Mouse (Mus musculus): Measurements from ENCODE around the gene Carf. TPM values are rescaled to one million over a fixed set of nuclear protein-coding genes. Genes with fewer than 3 reads are reported as not detected.
A peak's percentile ranks its signal among the peaks of the same experiment; 100 is the strongest.

Carf gene
- polyA plus RNA-seq, 1 experiment from 2014 or later = 5.1 TPM

DNA sequence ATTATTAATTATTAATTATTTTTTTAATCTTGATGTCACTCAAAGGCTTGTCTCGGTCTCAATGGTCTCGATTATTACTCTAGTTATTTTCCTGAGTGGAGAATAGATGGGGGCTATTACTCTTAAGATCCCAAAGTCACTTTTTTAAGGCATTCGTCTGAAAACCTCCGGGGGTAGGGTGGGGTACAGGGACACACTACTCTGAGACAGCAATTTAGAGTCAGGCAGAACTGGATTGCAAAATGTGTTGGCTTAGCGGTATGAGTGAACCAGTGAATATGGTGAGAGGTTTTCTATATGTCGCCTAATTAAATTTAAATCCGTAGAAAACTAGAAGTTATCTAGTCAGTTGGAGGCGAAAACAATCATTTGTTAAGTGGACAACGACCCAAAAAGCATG lies 792 bp downstream of the Carf start:
- Histone ChIP-seq H3K4me3 (ENCODE audit: low read length) (peak overlapping the region; percentile 96), H3K27ac (ENCODE audit: low read length) (peak overlapping the region; percentile 99), H3K4me2 (replicated peaks; ENCODE audit: low read depth, low read length) (peak overlapping the region; percentile 60), H3K9me3 (ENCODE audit: low read length) (no peaks in the 10 kb centered on the region), H3K9ac (replicated peaks; ENCODE audit: low read length) (peak overlapping the region; percentile 98), H3K36me3 (ENCODE audit: insufficient read depth, low read length) (peaks cover 8% of the 10 kb centered on the region), H3K27me3 (ENCODE audit: insufficient read depth, low read length) (no peaks in the 10 kb centered on the region), H3K4me1 (ENCODE audit: insufficient read depth, low read length) (peaks cover 12% of the 10 kb centered on the region)
- ATAC-seq (ENCODE audit: low FRiP score, low TSS enrichment) = no peak
- 13% methylated on average over 9 of the region's 9 CpGs for WGBS

DNA sequence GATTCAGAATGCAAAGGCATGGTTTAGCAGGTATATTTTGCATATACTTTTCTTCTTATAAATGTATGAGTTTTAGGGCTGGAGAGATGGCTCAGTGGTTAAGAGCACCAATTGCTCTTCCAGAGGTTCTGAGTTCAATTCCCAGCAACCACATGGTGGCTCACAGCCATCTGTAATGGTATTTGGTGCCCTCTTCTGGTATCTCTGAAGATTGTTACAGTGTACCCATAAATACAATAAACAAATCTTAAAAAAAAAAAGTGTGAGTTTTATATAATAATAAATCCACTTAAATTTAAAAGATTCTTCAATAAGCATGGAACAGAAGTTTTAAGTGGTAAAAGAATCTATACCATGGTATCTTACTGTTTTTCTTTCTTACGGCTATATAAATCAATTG lies 6.5 kb downstream of the Carf start:
- H3K4me1 ChIP-seq (ENCODE audit: insufficient read depth, low read length) = no peaks in the 10 kb centered on the region
- WGBS = 95% methylated on average over 1 of the region's 1 CpGs
- no peak for ATAC-seq (ENCODE audit: low FRiP score, low TSS enrichment)

DNA sequence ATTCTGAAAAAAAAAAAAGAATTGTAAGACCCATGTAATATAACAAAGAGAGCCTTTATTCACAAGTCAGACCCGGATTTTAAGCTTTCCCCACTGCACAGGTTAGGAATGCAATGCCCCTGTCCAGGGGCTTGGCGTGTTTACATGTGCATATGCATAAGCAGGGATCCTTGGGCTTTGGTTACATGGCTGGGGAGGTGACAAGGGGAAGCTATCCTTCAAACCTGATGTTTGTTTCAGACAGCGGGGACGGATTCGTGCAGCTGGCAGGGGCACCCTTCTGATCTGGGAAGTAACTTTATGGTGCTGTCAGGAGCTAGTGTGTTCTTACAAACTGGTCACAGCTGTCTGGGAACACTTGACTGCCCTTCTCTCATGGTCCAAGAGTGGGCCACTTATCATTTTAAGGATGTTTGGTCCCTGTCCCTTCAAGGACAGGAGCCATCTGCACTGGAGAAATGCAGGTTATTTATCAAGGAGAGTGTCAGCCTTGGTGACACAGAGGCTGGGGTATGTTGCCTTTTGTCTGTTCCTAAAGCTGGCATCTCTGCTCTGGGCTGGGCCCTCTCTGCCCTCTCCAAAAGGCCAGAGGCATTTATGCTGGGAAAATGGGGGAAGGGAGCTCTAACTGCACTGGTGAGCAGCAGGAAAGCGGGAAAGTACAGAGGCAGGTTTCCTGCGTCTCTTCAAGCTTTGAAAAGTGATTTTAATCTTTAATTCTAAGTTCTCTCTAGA lies 19.8 kb downstream of the Carf start:
- peak overlapping the region; percentile 46; the same call in 1 of the 2 replicates for H3K27ac ChIP-seq (ENCODE audit: low read length)
- 31% methylated on average over 7 of the region's 7 CpGs for WGBS
- no peaks in the 10 kb centered on the region for H3K4me1 ChIP-seq (ENCODE audit: insufficient read depth, low read length)
- H3K4me2 ChIP-seq (replicated peaks; ENCODE audit: low read depth, low read length) = no peak overlapping the region
- peak; percentile 69 for ATAC-seq (ENCODE audit: low FRiP score, low TSS enrichment)
- no peak overlapping the region for H3K9ac ChIP-seq (replicated peaks; ENCODE audit: low read length)
- H3K4me3 ChIP-seq (ENCODE audit: low read length) = no peak overlapping the region
- no peaks in the 10 kb centered on the region for H3K9me3 ChIP-seq (ENCODE audit: low read length)
- no peaks in the 10 kb centered on the region for H3K27me3 ChIP-seq (ENCODE audit: insufficient read depth, low read length)
- peaks cover 12% of the 10 kb centered on the region for H3K36me3 ChIP-seq (ENCODE audit: insufficient read depth, low read length)

More for the DNA sequence above, 6.5 kb downstream of the Carf start:
- Histone ChIP-seq H3K27me3 (ENCODE audit: insufficient read depth, low read length) (no peaks in the 10 kb centered on the region), H3K9me3 (ENCODE audit: low read length) (no peaks in the 10 kb centered on the region), H3K36me3 (ENCODE audit: insufficient read depth, low read length) (peaks cover 12% of the 10 kb centered on the region; the same call in 1 of the 2 replicates), H3K4me2 (replicated peaks; ENCODE audit: low read depth, low read length) (no peak overlapping the region), H3K4me3 (ENCODE audit: low read length) (no peak overlapping the region), H3K27ac (ENCODE audit: low read length) (no peak overlapping the region), H3K9ac (replicated peaks; ENCODE audit: low read length) (no peak overlapping the region)

DNA sequence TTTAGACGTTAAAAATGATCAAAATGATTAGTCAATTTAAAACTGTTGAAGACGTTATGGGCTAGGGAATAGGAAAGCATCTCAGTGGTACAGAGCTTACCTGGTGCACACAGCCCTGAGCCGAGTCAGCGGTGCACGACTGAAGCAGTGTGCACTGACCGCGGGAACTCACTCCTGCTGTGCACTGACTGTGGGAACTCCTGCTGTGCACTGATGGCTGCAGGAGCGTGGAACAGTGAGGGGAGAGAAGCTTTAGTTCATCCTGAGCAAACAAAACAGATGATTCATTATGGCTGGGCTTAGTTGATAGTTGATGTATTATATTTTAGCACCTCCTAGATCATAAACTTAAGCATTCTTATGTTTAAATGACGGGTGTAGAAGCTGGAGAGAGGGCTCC lies 39.3 kb downstream of the Carf start:
- no peaks in the 10 kb centered on the region for H3K4me1 ChIP-seq (ENCODE audit: insufficient read depth, low read length)

DNA sequence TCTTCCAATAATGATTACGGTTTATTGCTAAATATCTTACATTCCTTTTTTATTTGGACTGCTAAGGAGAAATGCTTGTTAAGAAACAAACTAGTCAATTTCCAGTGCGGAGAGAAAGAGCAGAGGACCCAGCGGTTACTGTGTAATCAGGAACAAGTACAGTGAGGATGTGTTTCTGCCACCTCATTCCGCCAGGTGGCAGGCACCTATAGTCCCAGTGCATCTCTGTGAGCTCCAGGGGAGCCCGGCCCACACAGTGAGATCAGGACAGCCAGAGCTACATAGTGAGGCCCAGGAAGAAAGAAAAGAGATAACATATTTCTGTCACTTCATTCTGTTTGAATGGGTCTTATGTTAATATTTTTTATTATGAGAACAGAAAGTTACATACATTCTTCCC lies 54.7 kb downstream of the Carf start:
- Histone ChIP-seq H3K4me1 (ENCODE audit: insufficient read depth, low read length) (no peaks in the 10 kb centered on the region), H3K9me3 (ENCODE audit: low read length) (no peaks in the 10 kb centered on the region), H3K36me3 (ENCODE audit: insufficient read depth, low read length) (0 out of 2 replicates have a peak, but pooled peaks cover 4% of the 10 kb centered on the region), H3K4me3 (ENCODE audit: low read length) (no peak overlapping the region), H3K9ac (replicated peaks; ENCODE audit: low read length) (no peak overlapping the region), H3K27me3 (ENCODE audit: insufficient read depth, low read length) (no peaks in the 10 kb centered on the region), H3K4me2 (replicated peaks; ENCODE audit: low read depth, low read length) (no peak overlapping the region), H3K27ac (ENCODE audit: low read length) (no peak overlapping the region)
- WGBS = 71% methylated on average over 5 of the region's 5 CpGs
- no peak for ATAC-seq (ENCODE audit: low FRiP score, low TSS enrichment)

More for the DNA sequence above, 39.3 kb downstream of the Carf start:
- no peak for ATAC-seq (ENCODE audit: low FRiP score, low TSS enrichment)
- no peak overlapping the region for H3K4me2 ChIP-seq (replicated peaks; ENCODE audit: low read depth, low read length)
- no peaks in the 10 kb centered on the region for H3K9me3 ChIP-seq (ENCODE audit: low read length)
- 0 out of 2 replicates have a peak, but pooled peaks cover 2% of the 10 kb centered on the region for H3K36me3 ChIP-seq (ENCODE audit: insufficient read depth, low read length)
- no peak overlapping the region for H3K4me3 ChIP-seq (ENCODE audit: low read length)
- H3K27ac ChIP-seq (ENCODE audit: low read length) = no peak overlapping the region
- no peaks in the 10 kb centered on the region for H3K27me3 ChIP-seq (ENCODE audit: insufficient read depth, low read length)
- WGBS = 51% methylated on average over 9 of the region's 9 CpGs
- H3K9ac ChIP-seq (replicated peaks; ENCODE audit: low read length) = no peak overlapping the region

DNA sequence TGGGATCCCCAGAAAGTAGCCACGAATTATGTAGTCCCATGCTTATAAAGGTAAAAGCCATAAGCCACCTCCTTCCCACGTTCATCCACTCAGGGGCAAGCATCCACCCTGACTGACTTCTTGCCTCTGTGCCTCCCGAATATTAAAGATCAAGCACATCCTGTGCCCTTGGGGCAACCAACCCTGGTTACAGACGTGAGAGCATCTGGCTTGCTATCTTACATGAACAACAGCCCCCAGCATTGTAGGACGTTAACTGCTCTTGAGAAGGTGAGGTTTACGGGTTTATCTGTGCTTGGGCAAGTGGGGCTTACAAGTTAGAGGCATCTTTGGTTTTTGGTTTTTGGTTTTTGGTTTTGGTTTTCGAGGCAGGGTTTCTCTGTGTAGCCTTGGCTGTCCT lies 58.6 kb downstream of the Carf start:
- Histone ChIP-seq H3K27ac (ENCODE audit: low read length) (no peak overlapping the region), H3K27me3 (ENCODE audit: insufficient read depth, low read length) (no peaks in the 10 kb centered on the region), H3K36me3 (ENCODE audit: insufficient read depth, low read length) (no peaks in the 10 kb centered on the region), H3K4me3 (ENCODE audit: low read length) (no peak overlapping the region), H3K9ac (replicated peaks; ENCODE audit: low read length) (no peak overlapping the region), H3K9me3 (ENCODE audit: low read length) (no peaks in the 10 kb centered on the region), H3K4me2 (replicated peaks; ENCODE audit: low read depth, low read length) (no peak overlapping the region), H3K4me1 (ENCODE audit: insufficient read depth, low read length) (no peaks in the 10 kb centered on the region)
- no peak for ATAC-seq (ENCODE audit: low FRiP score, low TSS enrichment)
- 83% methylated on average over 7 of the region's 7 CpGs for WGBS

DNA sequence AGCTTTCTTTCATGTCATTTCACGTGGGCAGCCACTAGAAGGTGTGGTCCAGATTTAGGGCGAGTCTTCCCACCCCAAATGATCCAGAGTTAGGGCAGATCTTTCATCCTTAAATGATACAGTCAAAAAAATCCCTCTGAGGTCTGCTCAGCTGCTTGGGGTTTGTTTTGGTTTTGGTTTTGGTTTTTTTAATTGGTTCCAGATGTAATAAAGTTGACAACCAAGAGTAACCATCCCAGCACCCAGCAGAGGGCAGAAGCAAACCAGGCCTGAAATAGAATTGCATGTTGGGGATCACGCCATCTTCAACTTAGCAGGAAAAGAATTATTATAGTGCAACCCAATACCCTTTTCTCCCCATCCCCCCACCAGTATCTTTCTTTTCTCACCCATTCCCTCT lies 60.4 kb downstream of the Carf start:
- Histone ChIP-seq H3K9me3 (ENCODE audit: low read length) (no peaks in the 10 kb centered on the region), H3K9ac (replicated peaks; ENCODE audit: low read length) (no peak overlapping the region), H3K36me3 (ENCODE audit: insufficient read depth, low read length) (no peaks in the 10 kb centered on the region), H3K4me3 (ENCODE audit: low read length) (no peak overlapping the region), H3K4me1 (ENCODE audit: insufficient read depth, low read length) (no peaks in the 10 kb centered on the region), H3K4me2 (replicated peaks; ENCODE audit: low read depth, low read length) (no peak overlapping the region), H3K27ac (ENCODE audit: low read length) (no peak overlapping the region), H3K27me3 (ENCODE audit: insufficient read depth, low read length) (no peaks in the 10 kb centered on the region)
- 56% methylated on average over 3 of the region's 3 CpGs for WGBS
- ATAC-seq (ENCODE audit: low FRiP score, low TSS enrichment) = no peak

DNA sequence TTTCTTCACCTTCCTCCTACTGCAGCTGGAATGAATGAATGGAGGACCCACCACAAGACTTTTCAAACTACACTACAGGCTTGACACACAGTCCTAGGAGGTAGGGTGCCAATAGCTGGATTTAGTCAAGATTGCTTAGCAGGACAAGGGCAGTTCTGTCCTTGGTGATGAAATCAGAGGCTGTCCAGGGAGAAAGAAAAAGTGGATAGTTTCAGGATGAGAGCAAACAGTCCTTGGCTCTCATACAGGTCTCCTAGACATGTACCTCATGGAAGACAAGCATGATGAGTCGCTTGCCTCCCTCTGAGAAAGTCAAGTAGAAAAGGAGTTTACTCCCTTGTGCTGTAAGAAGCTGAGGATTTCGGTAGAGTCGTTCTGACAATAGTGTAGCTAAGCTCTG lies 65.6 kb downstream of the Carf start:
- no peak overlapping the region for H3K4me2 ChIP-seq (replicated peaks; ENCODE audit: low read depth, low read length)
- no peaks in the 10 kb centered on the region for H3K9me3 ChIP-seq (ENCODE audit: low read length)
- ATAC-seq (ENCODE audit: low FRiP score, low TSS enrichment) = no peak
- no peak overlapping the region for H3K4me3 ChIP-seq (ENCODE audit: low read length)
- H3K27me3 ChIP-seq (ENCODE audit: insufficient read depth, low read length) = no peaks in the 10 kb centered on the region
- no peak overlapping the region for H3K27ac ChIP-seq (ENCODE audit: low read length)
- H3K4me1 ChIP-seq (ENCODE audit: insufficient read depth, low read length) = no peaks in the 10 kb centered on the region
- WGBS = 92% methylated on average over 3 of the region's 3 CpGs
- no peaks in the 10 kb centered on the region for H3K36me3 ChIP-seq (ENCODE audit: insufficient read depth, low read length)
- H3K9ac ChIP-seq (replicated peaks; ENCODE audit: low read length) = no peak overlapping the region

DNA sequence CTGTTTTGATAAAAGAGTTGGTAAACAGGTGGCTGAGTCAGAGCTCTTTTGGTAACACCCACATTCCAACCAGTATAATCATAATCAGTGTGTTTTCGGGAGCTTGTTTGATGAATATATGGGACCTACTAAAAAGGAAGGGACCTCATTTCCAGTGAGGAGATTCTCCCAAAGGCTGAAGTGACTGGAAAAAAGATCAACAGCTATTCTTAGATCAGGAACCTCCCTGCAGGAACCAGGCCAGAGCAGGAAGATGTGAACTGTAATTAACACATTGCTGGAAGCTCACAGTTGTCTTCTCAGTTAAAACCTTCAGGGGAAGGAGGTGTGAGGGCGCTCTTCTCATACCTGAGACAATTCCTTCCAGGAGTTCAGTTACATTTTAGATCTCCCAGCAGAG lies 71.6 kb downstream of the Carf start:
- no peaks in the 10 kb centered on the region for H3K27me3 ChIP-seq (ENCODE audit: insufficient read depth, low read length)
- H3K27ac ChIP-seq (ENCODE audit: low read length) = no peak overlapping the region
- H3K9me3 ChIP-seq (ENCODE audit: low read length) = no peaks in the 10 kb centered on the region
- H3K36me3 ChIP-seq (ENCODE audit: insufficient read depth, low read length) = no peaks in the 10 kb centered on the region
- WGBS = 78% methylated on average over 2 of the region's 2 CpGs
- H3K4me2 ChIP-seq (replicated peaks; ENCODE audit: low read depth, low read length) = no peak overlapping the region
- H3K4me3 ChIP-seq (ENCODE audit: low read length) = no peak overlapping the region
- no peak overlapping the region for H3K9ac ChIP-seq (replicated peaks; ENCODE audit: low read length)
- no peaks in the 10 kb centered on the region for H3K4me1 ChIP-seq (ENCODE audit: insufficient read depth, low read length)
- no peak for ATAC-seq (ENCODE audit: low FRiP score, low TSS enrichment)

DNA sequence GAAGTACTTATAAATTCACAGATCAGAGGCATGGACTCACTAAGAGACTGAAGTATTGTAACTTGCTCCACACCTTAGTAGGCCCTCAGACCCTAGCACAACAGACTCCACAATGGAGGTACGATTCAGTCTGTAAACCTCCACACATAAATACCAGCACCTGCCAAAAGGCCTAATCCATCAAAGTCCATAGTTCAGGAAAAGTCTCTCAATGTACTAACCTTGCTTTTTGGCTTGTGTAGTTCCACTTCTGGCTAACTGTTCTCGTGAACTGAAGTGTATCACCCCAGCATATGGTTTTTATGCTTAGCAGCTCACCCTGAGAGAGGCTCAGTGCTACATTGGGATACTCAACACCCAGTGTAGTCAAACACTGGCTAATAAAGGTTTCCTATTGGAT lies 72.2 kb downstream of the Carf start:
- WGBS = 75% methylated on average over 2 of the region's 2 CpGs
- Histone ChIP-seq H3K36me3 (ENCODE audit: insufficient read depth, low read length) (no peaks in the 10 kb centered on the region), H3K27me3 (ENCODE audit: insufficient read depth, low read length) (no peaks in the 10 kb centered on the region), H3K4me3 (ENCODE audit: low read length) (no peak overlapping the region), H3K27ac (ENCODE audit: low read length) (no peak overlapping the region), H3K9ac (replicated peaks; ENCODE audit: low read length) (no peak overlapping the region), H3K9me3 (ENCODE audit: low read length) (no peaks in the 10 kb centered on the region), H3K4me1 (ENCODE audit: insufficient read depth, low read length) (no peaks in the 10 kb centered on the region), H3K4me2 (replicated peaks; ENCODE audit: low read depth, low read length) (no peak overlapping the region)
- ATAC-seq (ENCODE audit: low FRiP score, low TSS enrichment) = no peak

Data from kidney, embryonic 16.5 days (tissue).